11 mouse cellular contexts compared by ENCODE assay signal in genomic region chr9:70963461-70963891, GRCm38 (mm10). TPM values are rescaled to one million over a fixed set of nuclear protein-coding genes. Genes with fewer than 3 reads are reported as not detected.
DNase-seq lines count a peak whose midpoint lies in the region; ATAC-seq and TF ChIP-seq lines count a peak whose summit lies in the region.
"Had no signal": no experiment of that assay in that cellular context is flagged by ENCODE, and none has a peak within 500 bp of the region (broad histone marks: within the 10 kb centered on the region; RNA-seq: fewer than 3 reads in every experiment).

No protein-coding gene starts in this region.

- H3K9ac ChIP-seq in hindbrain, embryonic 16.5 days (ENCODE audit: low read depth, low read length) = no peak overlapping the region
- H3K9ac ChIP-seq in midbrain, embryonic 13.5 days (replicated peaks) = no peak overlapping the region
- H3K9ac ChIP-seq: liver, postnatal 0 days had no signal

- peaks cover 2% of the 10 kb centered on the region for H3K4me1 ChIP-seq in hindbrain, embryonic 16.5 days (ENCODE audit: control insufficient read depth, insufficient read depth, low read depth, low read length)
- H3K4me1 ChIP-seq in midbrain, embryonic 13.5 days (replicated peaks) = peaks cover 12% of the 10 kb centered on the region; the same call in 1 of the 2 replicates

- intact Hi-C loops in gastrocnemius, adult 2 months (cut with DNase I) = no loop called here

- H3K4me2 ChIP-seq in hindbrain, embryonic 16.5 days (ENCODE audit: low read length) = no peak overlapping the region
- no peak overlapping the region for H3K4me2 ChIP-seq in midbrain, embryonic 13.5 days (replicated peaks)

- no peak overlapping the region for H3K4me3 ChIP-seq in hindbrain, embryonic 16.5 days (ENCODE audit: low read length)
- H3K4me3 ChIP-seq in midbrain, embryonic 13.5 days (replicated peaks) = no peak overlapping the region
- H3K4me3 ChIP-seq in gastrocnemius, adult 2 months = no peak overlapping the region

- no peaks in the 10 kb centered on the region for H3K9me3 ChIP-seq in hindbrain, embryonic 16.5 days (ENCODE audit: control insufficient read depth, low read length)
- no peaks in the 10 kb centered on the region for H3K9me3 ChIP-seq in midbrain, embryonic 13.5 days

- 70% methylated on average over 7 of the region's 7 CpGs for WGBS in hindbrain, embryonic 16.5 days
- WGBS in midbrain, embryonic 13.5 days = 69% methylated on average over 7 of the region's 7 CpGs

- H3K27ac ChIP-seq in hindbrain, embryonic 16.5 days (ENCODE audit: low read depth, low read length) = peak overlapping the region; percentile 57; the same call in 1 of the 2 replicates
- H3K27ac ChIP-seq in midbrain, embryonic 13.5 days = peak overlapping the region; percentile 72
- H3K27ac ChIP-seq in gastrocnemius, adult 2 months = no peak overlapping the region

- TF ChIP-seq CTCF in gastrocnemius, adult 2 months (IDR thresholded peaks at IDR 0.05) = no peak

- no peaks in the 10 kb centered on the region for H3K36me3 ChIP-seq in hindbrain, embryonic 16.5 days (ENCODE audit: control insufficient read depth, insufficient read depth, low read length)
- no peaks in the 10 kb centered on the region for H3K36me3 ChIP-seq in midbrain, embryonic 13.5 days

- peak; percentile 35 for DNase-seq in cerebellum, adult 11 months
- no peak for DNase-seq in cerebellum, postnatal 4 days (ENCODE audit: low spot score in 2 of 2)
- peak; percentile 48 to 49 for DNase-seq in cerebellum, adult 18-20 months
- no peak for DNase-seq in urinary bladder, postnatal 10 days (ENCODE audit: low spot score)
- no peak for DNase-seq in gastrocnemius, adult 2 months
- no peak for DNase-seq in adrenal gland, adult 18-20 months (ENCODE audit: low spot score in 2 of 2)
- DNase-seq: kidney, adult 8-10 months; liver, postnatal 0 days had no signal

- ATAC-seq in hindbrain, embryonic 16.5 days = no peak
- peak; percentile 91 for ATAC-seq in midbrain, embryonic 13.5 days
- ATAC-seq: liver, postnatal 0 days had no signal

- no peaks in the 10 kb centered on the region for H3K27me3 ChIP-seq in hindbrain, embryonic 16.5 days (replicated peaks; ENCODE audit: control insufficient read depth, insufficient read depth, low read length)
- H3K27me3 ChIP-seq in midbrain, embryonic 13.5 days = no peaks in the 10 kb centered on the region

RNA-seq across cellular contexts. Expression of gene Lipc, which starts 11.4 kb away (rescaled TPM):
- polyA plus RNA-seq in hindbrain, embryonic 16.5 days (2015; fragmentation: Nextera tagmentation; extraction: Ambion mirVana) = 0.26 TPM in 1 of 2 replicates, not detected in the other
- polyA plus RNA-seq in midbrain, embryonic 13.5 days (2015; fragmentation: Nextera tagmentation; extraction: Ambion mirVana) = not detected in 2 replicates
- not detected for total RNA-seq in gastrocnemius, adult 2 months (2021)
- total RNA-seq in adrenal gland, adult 18-20 months (2021) = not detected
- total RNA-seq: granulocyte monocyte progenitor cell, adult 5-6 weeks had no signal

Comparison
In these comparisons a context has a peak if more than half of its experiments do, and no peak if none do; other contexts are left out.
1. DNase-seq: peak in cerebellum, adult 11 months (single experiment) and cerebellum, adult 18-20 months (2 of 2); none in cerebellum, postnatal 4 days (0 of 2), urinary bladder, postnatal 10 days (single experiment), gastrocnemius, adult 2 months (single experiment) and adrenal gland, adult 18-20 months (0 of 2).